Mouse (Mus musculus): Measurements from ENCODE around the gene Ccnt1. TPM values are rescaled to one million over a fixed set of nuclear protein-coding genes. Genes with fewer than 3 reads are reported as not detected.

Gene Ccnt1
- total and polyA plus RNA-seq, 3 experiments, result 19.5 to 63.2 (median 44.0) TPM

DNA sequence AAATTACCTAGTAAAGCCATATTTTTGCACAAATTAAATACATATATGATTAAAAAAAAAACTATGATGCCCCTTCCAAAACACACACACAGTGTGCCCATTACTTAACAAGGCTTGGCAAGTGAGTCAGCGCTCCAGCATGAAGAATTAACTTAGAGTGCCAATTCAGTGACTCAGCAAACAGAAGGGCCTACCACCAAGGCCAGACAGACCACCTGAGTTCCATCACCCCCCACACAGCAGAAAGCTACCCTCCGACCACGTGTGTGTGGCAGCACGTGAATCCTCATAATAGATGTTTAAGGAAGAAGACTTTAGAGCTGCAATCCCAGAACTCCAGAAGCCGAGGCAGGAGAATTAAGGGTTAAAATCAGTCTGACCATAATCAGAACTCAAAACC is 38.4 kb downstream of the Ccnt1 start (continued):
- TF ChIP-seq TCF12 (IDR thresholded peaks at IDR 0.05; ENCODE audit: low read depth, low read length) (no peak), MYC (IDR thresholded peaks at IDR 0.05; ENCODE audit: low read depth, low read length) (peak; percentile 98)

DNA sequence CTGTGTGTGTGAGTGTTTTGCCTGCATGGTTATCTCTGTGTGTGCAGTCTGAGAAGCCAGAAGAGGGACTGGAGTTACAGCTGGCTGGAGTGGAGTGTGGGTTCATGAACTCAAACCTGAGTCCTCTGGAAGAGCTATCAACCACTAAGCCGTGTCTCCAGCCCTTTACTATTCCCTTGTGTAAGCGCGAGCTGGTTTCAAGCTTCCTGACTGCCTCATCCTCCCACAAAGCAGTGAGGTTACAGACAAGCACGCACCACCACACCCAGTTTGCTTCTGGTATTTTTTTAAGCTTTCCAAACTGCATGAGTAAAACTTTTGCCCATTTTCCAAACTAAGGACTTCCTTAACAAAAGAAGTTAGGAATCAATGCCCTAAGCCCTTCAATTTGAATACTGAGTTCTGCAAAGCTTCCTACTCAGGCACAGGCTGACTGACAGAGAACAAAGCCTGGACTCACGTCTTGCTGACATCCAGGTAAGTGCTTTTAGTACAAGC is 42.6 kb downstream of the Ccnt1 start:
- no peak overlapping the region for H3K27ac ChIP-seq (ENCODE audit: control insufficient read depth, low read depth, low read length)
- H3K9me3 ChIP-seq (replicated peaks; ENCODE audit: insufficient read depth, low read length), result no peaks in the 10 kb centered on the region
- H3K27me3 ChIP-seq (ENCODE audit: control insufficient read depth in 1 of 2, insufficient read depth in 2 of 2, low read length in 2 of 2), result no peaks in the 10 kb centered on the region
- TF ChIP-seq ZNF384 (IDR thresholded peaks at IDR 0.05; ENCODE audit: low read depth, low read length), result no peak
- TF ChIP-seq NRF1 (IDR thresholded peaks at IDR 0.05; ENCODE audit: insufficient read depth, low read depth, low read length, poor library complexity, severe bottlenecking), result no peak
- no peak for TF ChIP-seq MYC (IDR thresholded peaks at IDR 0.05; ENCODE audit: low read depth, low read length)
- TF ChIP-seq ZKSCAN1 (IDR thresholded peaks at IDR 0.05; ENCODE audit: low read depth, low read length), result no peak
- no peak for TF ChIP-seq SMC3 (IDR thresholded peaks at IDR 0.05; ENCODE audit: low read depth, low read length)
- no peak for TF ChIP-seq UBTF (IDR thresholded peaks at IDR 0.05; ENCODE audit: borderline replicate concordance, insufficient read depth, low read depth, low read length)
- TF ChIP-seq MEF2A (IDR thresholded peaks at IDR 0.05; ENCODE audit: extremely low read depth, insufficient replicate concordance, low read depth, low read length, poor library complexity, severe bottlenecking), result no peak
- TF ChIP-seq MAFK (IDR thresholded peaks at IDR 0.05; ENCODE audit: borderline replicate concordance, low read depth, low read length), result no peak
- no peak for TF ChIP-seq SIN3A (IDR thresholded peaks at IDR 0.05; ENCODE audit: low read length)
- no peak for TF ChIP-seq BHLHE40 (IDR thresholded peaks at IDR 0.05; ENCODE audit: borderline replicate concordance, low read depth, low read length)
- no peak for TF ChIP-seq TBP (IDR thresholded peaks at IDR 0.05; ENCODE audit: low read depth, low read length)
- H3K79me2 ChIP-seq (ENCODE audit: control insufficient read depth, insufficient read depth, low read length, poor library complexity), result peaks cover 58% of the 10 kb centered on the region
- no peak overlapping the region for H3K4me3 ChIP-seq (ENCODE audit: control insufficient read depth in 1 of 2, insufficient read depth in 1 of 2, low read depth in 2 of 2, low read length in 2 of 2)
- DNase-seq (ENCODE audit: low read depth, low spot score), result no peak
- no peak overlapping the region for H3K9ac ChIP-seq (ENCODE audit: control insufficient read depth, low read depth, low read length, poor library complexity, severe bottlenecking)
- peaks cover 58 to 76% of the 10 kb centered on the region in 2 experiments for H3K36me3 ChIP-seq (ENCODE audit: control insufficient read depth in 1 of 2, insufficient read depth in 2 of 2, low read length in 2 of 2)
- peaks cover 3 to 11% of the 10 kb centered on the region in 2 experiments; a peak in 3 of 4 replicates for H3K4me1 ChIP-seq (ENCODE audit: control insufficient read depth in 1 of 2, insufficient read depth in 2 of 2, low read length in 2 of 2)

DNA sequence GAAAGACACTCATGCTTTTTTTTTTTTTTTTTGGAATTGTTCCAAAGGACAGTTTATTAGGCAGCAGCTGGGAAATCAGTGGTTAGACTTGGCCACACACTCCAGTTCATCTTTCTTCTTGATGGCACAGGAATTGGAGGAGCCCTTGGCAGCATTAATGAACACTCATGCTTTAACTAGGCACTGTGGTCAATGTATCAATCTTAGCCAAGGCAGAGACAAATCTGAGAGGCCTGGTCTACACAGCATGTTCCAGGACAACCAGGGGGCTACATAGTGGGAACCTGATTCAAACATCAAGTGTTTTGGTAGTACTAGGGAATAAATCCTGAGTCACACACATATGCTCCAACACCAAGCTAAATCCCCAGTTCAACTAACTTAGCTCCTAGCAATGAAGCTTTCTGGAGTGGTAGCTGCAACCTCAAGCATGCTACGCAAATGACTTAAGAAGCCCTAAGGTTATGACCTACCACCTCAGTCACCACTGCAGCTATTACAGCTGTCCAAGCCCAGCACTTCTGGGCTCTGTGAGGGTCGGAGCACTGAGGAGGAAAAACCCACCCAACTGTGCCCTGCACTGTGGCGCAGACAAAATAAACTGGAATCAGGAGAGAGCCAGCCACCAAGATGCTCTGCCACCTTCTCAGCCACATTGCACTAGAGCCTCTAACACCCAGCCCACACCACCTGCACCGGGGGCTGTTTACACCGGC is 43.5 kb downstream of the Ccnt1 start:
- Histone ChIP-seq H3K9ac (ENCODE audit: control insufficient read depth, low read depth, low read length, poor library complexity, severe bottlenecking) (no peak overlapping the region), H3K27ac (ENCODE audit: control insufficient read depth, low read depth, low read length) (no peak overlapping the region), H3K79me2 (ENCODE audit: control insufficient read depth, insufficient read depth, low read length, poor library complexity) (peaks cover 49% of the 10 kb centered on the region), H3K9me3 (replicated peaks; ENCODE audit: insufficient read depth, low read length) (no peaks in the 10 kb centered on the region), H3K4me1 (ENCODE audit: control insufficient read depth in 1 of 2, insufficient read depth in 2 of 2, low read length in 2 of 2) (peaks cover 3 to 11% of the 10 kb centered on the region in 2 experiments; a peak in 3 of 4 replicates), H3K27me3 (ENCODE audit: control insufficient read depth in 1 of 2, insufficient read depth in 2 of 2, low read length in 2 of 2) (no peaks in the 10 kb centered on the region), H3K36me3 (ENCODE audit: control insufficient read depth in 1 of 2, insufficient read depth in 2 of 2, low read length in 2 of 2) (peaks cover 59 to 81% of the 10 kb centered on the region in 2 experiments), H3K4me3 (ENCODE audit: control insufficient read depth in 1 of 2, insufficient read depth in 1 of 2, low read depth in 2 of 2, low read length in 2 of 2) (no peak overlapping the region)
- TF ChIP-seq SIN3A (IDR thresholded peaks at IDR 0.05; ENCODE audit: low read length) (no peak), ZNF384 (IDR thresholded peaks at IDR 0.05; ENCODE audit: low read depth, low read length) (peak; percentile 73; the same call in 1 of the 2 replicates)
- no peak for DNase-seq (ENCODE audit: low read depth, low spot score)
